Mouse (Mus musculus): ENCODE data around the gene Fbln2. TPM values are rescaled to one million over a fixed set of nuclear protein-coding genes. Genes with fewer than 3 reads are reported as not detected.

Fbln2 gene
- polyA plus RNA-seq, 1 experiment from 2014 or later, result 28.7 TPM

- Histone ChIP-seq H3K27me3 (no peaks in the 10 kb centered on the region), H3K9me3 (no peaks in the 10 kb centered on the region), H3K27ac (replicated peaks) (peak overlapping the region; percentile 82), H3K4me1 (replicated peaks) (peaks cover 30% of the 10 kb centered on the region), H3K9ac (no peak overlapping the region), H3K36me3 (no peaks in the 10 kb centered on the region), H3K4me3 (no peak overlapping the region), H3K4me2 (no peak overlapping the region)
- WGBS, result 9% methylated on average over 1 of the region's 1 CpGs
- peak; percentile 93 for ATAC-seq (ENCODE audit: low FRiP score, low read depth)
Observed at GRCm38 (mm10) chr6:91301839-91302238, 89.6 kb downstream of the Fbln2 start.

- no peak overlapping the region for H3K4me3 ChIP-seq
- peaks cover 30% of the 10 kb centered on the region for H3K4me1 ChIP-seq (replicated peaks)
- peak overlapping the region; percentile 82 for H3K27ac ChIP-seq (replicated peaks)
- no peak overlapping the region for H3K4me2 ChIP-seq
- no peak overlapping the region for H3K9ac ChIP-seq
- H3K36me3 ChIP-seq, result no peaks in the 10 kb centered on the region
- H3K9me3 ChIP-seq, result no peaks in the 10 kb centered on the region
- 50% methylated on average over 3 of the region's 3 CpGs for WGBS
- ATAC-seq (ENCODE audit: low FRiP score, low read depth), result peak; percentile 33
- no peaks in the 10 kb centered on the region for H3K27me3 ChIP-seq
Observed at GRCm38 (mm10) chr6:91302337-91302736, 90.1 kb downstream of the Fbln2 start.

GRCm38 (mm10) chr6:91304172-91304571, 91.9 kb downstream of the Fbln2 start:
- Histone ChIP-seq H3K36me3 (no peaks in the 10 kb centered on the region), H3K4me2 (no peak overlapping the region), H3K27me3 (no peaks in the 10 kb centered on the region), H3K27ac (replicated peaks) (no peak overlapping the region), H3K4me1 (replicated peaks) (peaks cover 30% of the 10 kb centered on the region), H3K4me3 (no peak overlapping the region), H3K9me3 (no peaks in the 10 kb centered on the region), H3K9ac (no peak overlapping the region)
- WGBS, result 87% methylated on average over 4 of the region's 4 CpGs
- ATAC-seq (ENCODE audit: low FRiP score, low read depth), result no peak

GRCm38 (mm10) chr6:91307972-91308371, 95.7 kb downstream of the Fbln2 start:
- Histone ChIP-seq H3K36me3 (no peaks in the 10 kb centered on the region), H3K9me3 (no peaks in the 10 kb centered on the region), H3K27me3 (no peaks in the 10 kb centered on the region), H3K4me1 (replicated peaks) (no peaks in the 10 kb centered on the region), H3K4me2 (no peak overlapping the region), H3K27ac (replicated peaks) (0 out of 2 replicates have a peak overlapping the region, but pooled peaks have one; percentile 16), H3K9ac (no peak overlapping the region), H3K4me3 (no peak overlapping the region)
- peak; percentile 64 for ATAC-seq (ENCODE audit: low FRiP score, low read depth)
- 46% methylated on average over 1 of the region's 1 CpGs for WGBS

- H3K4me1 ChIP-seq (replicated peaks), result no peaks in the 10 kb centered on the region
- no peak overlapping the region for H3K9ac ChIP-seq
- H3K27ac ChIP-seq (replicated peaks), result no peak overlapping the region
- H3K27me3 ChIP-seq, result no peaks in the 10 kb centered on the region
- no peak overlapping the region for H3K4me3 ChIP-seq
- ATAC-seq (ENCODE audit: low FRiP score, low read depth), result 0 out of 2 replicates have a peak, but pooled peaks have one; percentile 38
- H3K9me3 ChIP-seq, result peaks cover 3% of the 10 kb centered on the region
- no peak overlapping the region for H3K4me2 ChIP-seq
- H3K36me3 ChIP-seq, result no peaks in the 10 kb centered on the region
- 76% methylated on average over 5 of the region's 5 CpGs for WGBS
Observed at GRCm38 (mm10) chr6:91311204-91311603, 98.9 kb downstream of the Fbln2 start.

- Histone ChIP-seq H3K27ac (replicated peaks) (no peak overlapping the region), H3K27me3 (no peaks in the 10 kb centered on the region), H3K9me3 (peaks cover 3% of the 10 kb centered on the region), H3K36me3 (no peaks in the 10 kb centered on the region), H3K4me3 (no peak overlapping the region), H3K4me1 (replicated peaks) (no peaks in the 10 kb centered on the region), H3K4me2 (no peak overlapping the region), H3K9ac (no peak overlapping the region)
- 69% methylated on average over 9 of the region's 9 CpGs for WGBS
- ATAC-seq (ENCODE audit: low FRiP score, low read depth), result no peak
Observed at GRCm38 (mm10) chr6:91312491-91312890, 100.2 kb downstream of the Fbln2 start.

Other genes starting within 250 kb of the Fbln2 start
- 23.3 and 23.5 TPM in 2 replicates for gene Iqsec1, start 223.8 kb upstream of the Fbln2 start, polyA plus RNA-seq (2015; fragmentation: Nextera tagmentation; extraction: Ambion mirVana)
- gene Nup210, start 95.6 kb upstream of the Fbln2 start, polyA plus RNA-seq (2015; fragmentation: Nextera tagmentation; extraction: Ambion mirVana), result 17.0 and 21.2 TPM in 2 replicates
- 43.4 and 44.4 TPM in 2 replicates for gene Hdac11, start 55.8 kb upstream of the Fbln2 start, polyA plus RNA-seq (2015; fragmentation: Nextera tagmentation; extraction: Ambion mirVana)
- 10.1 and 11.0 TPM in 2 replicates for gene Wnt7a, start 198.9 kb downstream of the Fbln2 start, polyA plus RNA-seq (2015; fragmentation: Nextera tagmentation; extraction: Ambion mirVana)

Measured in hindbrain, embryonic 15.5 days (tissue).